Mouse (Mus musculus): ENCODE results near the gene Slc2a10. TPM values are rescaled to one million over a fixed set of nuclear protein-coding genes. Genes with fewer than 3 reads are reported as not detected.

The Slc2a10 gene
- polyA plus RNA-seq, 1 experiment, result 3.9 TPM

- no peak for TF ChIP-seq POLR2A (IDR thresholded peaks at IDR 0.05; ENCODE audit: low read depth, low read length)
- peak; percentile 78; the same call in 1 of the 2 replicates for TF ChIP-seq CTCF (IDR thresholded peaks at IDR 0.05; ENCODE audit: extremely low read depth, insufficient read length, insufficient replicate concordance, low read depth, low read length)
- no peaks in the 10 kb centered on the region for H3K4me1 ChIP-seq (ENCODE audit: control insufficient read depth, insufficient read depth, insufficient read length, low read length)
- WGBS, result 19% methylated on average over 8 of the region's 8 CpGs
- H3K4me3 ChIP-seq (ENCODE audit: low read depth, low read length), result no peak overlapping the region
- peaks cover 6% of the 10 kb centered on the region for H3K36me3 ChIP-seq (ENCODE audit: control insufficient read depth, insufficient read depth, low read length)
- H3K27ac ChIP-seq (ENCODE audit: insufficient read depth, low read depth, low read length), result no peak overlapping the region
- H3K27me3 ChIP-seq (ENCODE audit: control insufficient read depth, insufficient read depth, low read length), result no peaks in the 10 kb centered on the region
These were observed 16.6 kb upstream of the Slc2a10 start for GRCm38 (mm10) chr2:165486881-165487535.

- WGBS, result under 1% methylated on average over 84 of the region's 84 CpGs
These were observed 10.7 kb upstream of the Slc2a10 start, which contains the start of gene Trp53rka for GRCm38 (mm10) chr2:165492648-165493553. Gene Trp53rka (minus strand): TSS chr2:165493324.

GRCm38 (mm10) chr2:165493587-165494210 is 9.9 kb upstream of the Slc2a10 start:
- Histone ChIP-seq H3K27ac (ENCODE audit: insufficient read depth, low read depth, low read length) (no peak overlapping the region), H3K4me1 (ENCODE audit: control insufficient read depth, insufficient read depth, insufficient read length, low read length) (peaks cover 10% of the 10 kb centered on the region), H3K36me3 (ENCODE audit: control insufficient read depth, insufficient read depth, low read length) (peaks cover 6% of the 10 kb centered on the region), H3K27me3 (ENCODE audit: control insufficient read depth, insufficient read depth, low read length) (no peaks in the 10 kb centered on the region), H3K4me3 (ENCODE audit: low read depth, low read length) (peak overlapping the region; percentile 67)
- 25% methylated on average over 17 of the region's 17 CpGs for WGBS
- TF ChIP-seq CTCF (IDR thresholded peaks at IDR 0.05; ENCODE audit: extremely low read depth, insufficient read length, insufficient replicate concordance, low read depth, low read length), result no peak
- TF ChIP-seq POLR2A (IDR thresholded peaks at IDR 0.05; ENCODE audit: low read depth, low read length), result no peak

More at GRCm38 (mm10) chr2:165492648-165493553, 10.7 kb upstream of the Slc2a10 start, which contains the start of gene Trp53rka:
- Histone ChIP-seq H3K27ac (ENCODE audit: insufficient read depth, low read depth, low read length) (no peak within 1 kb of the TSS), H3K4me1 (ENCODE audit: control insufficient read depth, insufficient read depth, insufficient read length, low read length) (peaks cover 10% of the 10 kb centered on the region), H3K36me3 (ENCODE audit: control insufficient read depth, insufficient read depth, low read length) (peaks cover 6% of the 10 kb centered on the region), H3K4me3 (ENCODE audit: low read depth, low read length) (peak within 1 kb of the TSS; percentile 67), H3K27me3 (ENCODE audit: control insufficient read depth, insufficient read depth, low read length) (no peaks in the 10 kb centered on the region)
- TF ChIP-seq POLR2A (IDR thresholded peaks at IDR 0.05; ENCODE audit: low read depth, low read length) (peak; percentile 44; the same call in 1 of the 2 replicates), CTCF (IDR thresholded peaks at IDR 0.05; ENCODE audit: extremely low read depth, insufficient read length, insufficient replicate concordance, low read depth, low read length) (no peak)

GRCm38 (mm10) chr2:165494495-165494894 is 9.1 kb upstream of the Slc2a10 start:
- Histone ChIP-seq H3K4me3 (ENCODE audit: low read depth, low read length) (no peak overlapping the region), H3K36me3 (ENCODE audit: control insufficient read depth, insufficient read depth, low read length) (peaks cover 6% of the 10 kb centered on the region), H3K27me3 (ENCODE audit: control insufficient read depth, insufficient read depth, low read length) (no peaks in the 10 kb centered on the region), H3K27ac (ENCODE audit: insufficient read depth, low read depth, low read length) (no peak overlapping the region), H3K4me1 (ENCODE audit: control insufficient read depth, insufficient read depth, insufficient read length, low read length) (peaks cover 10% of the 10 kb centered on the region)
- TF ChIP-seq CTCF (IDR thresholded peaks at IDR 0.05; ENCODE audit: extremely low read depth, insufficient read length, insufficient replicate concordance, low read depth, low read length) (no peak), POLR2A (IDR thresholded peaks at IDR 0.05; ENCODE audit: low read depth, low read length) (no peak)
- 37% methylated on average over 2 of the region's 2 CpGs for WGBS

- Histone ChIP-seq H3K27ac (ENCODE audit: insufficient read depth, low read depth, low read length) (no peak overlapping the region), H3K4me1 (ENCODE audit: control insufficient read depth, insufficient read depth, insufficient read length, low read length) (peaks cover 10% of the 10 kb centered on the region), H3K36me3 (ENCODE audit: control insufficient read depth, insufficient read depth, low read length) (no peaks in the 10 kb centered on the region), H3K27me3 (ENCODE audit: control insufficient read depth, insufficient read depth, low read length) (no peaks in the 10 kb centered on the region), H3K4me3 (ENCODE audit: low read depth, low read length) (no peak overlapping the region)
- TF ChIP-seq CTCF (IDR thresholded peaks at IDR 0.05; ENCODE audit: extremely low read depth, insufficient read length, insufficient replicate concordance, low read depth, low read length) (peak; percentile 44; the same call in 1 of the 2 replicates), POLR2A (IDR thresholded peaks at IDR 0.05; ENCODE audit: low read depth, low read length) (no peak)
These were observed 7.3 kb upstream of the Slc2a10 start for GRCm38 (mm10) chr2:165496251-165496650.

GRCm38 (mm10) chr2:165497706-165498275 is 5.8 kb upstream of the Slc2a10 start:
- Histone ChIP-seq H3K4me1 (ENCODE audit: control insufficient read depth, insufficient read depth, insufficient read length, low read length) (peaks cover 10% of the 10 kb centered on the region), H3K27ac (ENCODE audit: insufficient read depth, low read depth, low read length) (no peak overlapping the region), H3K36me3 (ENCODE audit: control insufficient read depth, insufficient read depth, low read length) (no peaks in the 10 kb centered on the region), H3K27me3 (ENCODE audit: control insufficient read depth, insufficient read depth, low read length) (no peaks in the 10 kb centered on the region), H3K4me3 (ENCODE audit: low read depth, low read length) (no peak overlapping the region)
- TF ChIP-seq POLR2A (IDR thresholded peaks at IDR 0.05; ENCODE audit: low read depth, low read length), result no peak
- TF ChIP-seq CTCF (IDR thresholded peaks at IDR 0.05; ENCODE audit: extremely low read depth, insufficient read length, insufficient replicate concordance, low read depth, low read length), result no peak
- 22% methylated on average over 2 of the region's 2 CpGs for WGBS
